Comparison of ENCODE assay signal across 21 mouse cellular contexts in genomic region chr5:132130577-132130976, GRCm38 (mm10).
"Had no signal": no experiment of that assay in that cellular context is flagged by ENCODE, and none has a peak within 500 bp of the region (broad histone marks: within the 10 kb centered on the region; RNA-seq: fewer than 3 reads in every experiment).

No protein-coding gene starts in this region.

- H3K4me1 ChIP-seq: limb, embryonic 13.5 days; limb, embryonic 15.5 days; liver, embryonic 12.5 days had no signal

- ATAC-seq: hindbrain, postnatal 0 days; intestine, embryonic 16.5 days; liver, embryonic 12.5 days had no signal

- H3K27me3 ChIP-seq: heart, embryonic 12.5 days; hindbrain, embryonic 13.5 days; hindbrain, embryonic 15.5 days; limb, embryonic 13.5 days; limb, embryonic 15.5 days; liver, embryonic 12.5 days had no signal

- H3K27ac ChIP-seq: heart, embryonic 10.5 days; hindbrain, embryonic 13.5 days; hindbrain, embryonic 15.5 days; hindbrain, postnatal 0 days; limb, embryonic 13.5 days; limb, embryonic 15.5 days; liver, embryonic 12.5 days had no signal

- H3K4me2 ChIP-seq: heart, embryonic 12.5 days; hindbrain, embryonic 13.5 days; hindbrain, embryonic 15.5 days; limb, embryonic 13.5 days; limb, embryonic 15.5 days; liver, embryonic 12.5 days had no signal

- H3K4me3 ChIP-seq: heart, embryonic 10.5 days; heart, embryonic 12.5 days; hindbrain, embryonic 13.5 days; hindbrain, embryonic 15.5 days; limb, embryonic 13.5 days; limb, embryonic 15.5 days; liver, embryonic 12.5 days had no signal

- DNase-seq: gastrocnemius, postnatal 14 days; gastrocnemius, postnatal 36 days; heart, adult 18-20 months; heart, postnatal 10 days; heart, postnatal 4 days; kidney, adult 18-20 months; kidney, adult 8-10 months; kidney, postnatal 14 days; kidney, postnatal 36 days; layer of hippocampus, adult 9-11 months; layer of hippocampus, postnatal 36 days; left cerebral cortex, postnatal 4 days had no signal

- H3K9me3 ChIP-seq: heart, embryonic 10.5 days; heart, embryonic 12.5 days; hindbrain, embryonic 13.5 days; hindbrain, embryonic 15.5 days; limb, embryonic 13.5 days; limb, embryonic 15.5 days; liver, embryonic 12.5 days had no signal

- H3K36me3 ChIP-seq: heart, embryonic 10.5 days; heart, embryonic 12.5 days; hindbrain, embryonic 13.5 days; hindbrain, embryonic 15.5 days; limb, embryonic 13.5 days; limb, embryonic 15.5 days; liver, embryonic 12.5 days had no signal

- H3K9ac ChIP-seq: heart, embryonic 12.5 days; hindbrain, embryonic 13.5 days; hindbrain, embryonic 15.5 days; limb, embryonic 13.5 days; limb, embryonic 15.5 days; liver, embryonic 12.5 days had no signal
